Mouse (Mus musculus): ENCODE data around the gene Ltb. TPM values are rescaled to one million over a fixed set of nuclear protein-coding genes. Genes with fewer than 3 reads are reported as not detected.

The Ltb gene
- total RNA-seq, 2 experiments from 2014 or later = not detected

Small RNAs within 50 kb of the gene (microRNA-seq; reads per million reads assigned to microRNA genes)
- gene Mir6973a (ENCODE audit: borderline replicate concordance in 2 of 2) = 0 reads per million in 2 experiments
- gene Mir6974 (ENCODE audit: borderline replicate concordance in 2 of 2) = 0 reads per million in 2 experiments
- 0 to 0.74 reads per million in 2 experiments for gene Mir6975 (ENCODE audit: borderline replicate concordance in 2 of 2)

Other genes starting within 250 kb of the Ltb start
- gene Hspa1b, start 235.2 kb upstream of the Ltb start, total RNA-seq (2021) = 1 to 10 TPM; 4.4 to 6.7 TPM
- not detected for gene Gm20481, start 224.5 kb upstream of the Ltb start, total RNA-seq (2021)
- 1 to 10 TPM; 5.9 to 8.1 TPM for gene Hspa1a, start 222.3 kb upstream of the Ltb start, total RNA-seq (2021)
- 10 to 100 TPM; 21.5 to 31.8 TPM for gene Hspa1l, start 221.7 kb upstream of the Ltb start, total RNA-seq (2021)
- gene Lsm2, start 212.6 kb upstream of the Ltb start, total RNA-seq (2021) = 10 to 100 TPM; 15.0 to 15.4 TPM
- 10 to 100 TPM; 29.4 to 31.2 TPM for gene Vars, start 193.5 kb upstream of the Ltb start, total RNA-seq (2021)
- gene Vwa7, start 177.9 kb upstream of the Ltb start, total RNA-seq (2021) = 1 to 10 TPM; 9.0 to 9.6 TPM
- gene Sapcd1, start 166.4 kb upstream of the Ltb start, total RNA-seq (2021) = under 1 TPM in 1 of 2 experiments, not detected in 1; 0.31 TPM
- gene Msh5, start 147.7 kb upstream of the Ltb start, total RNA-seq (2021) = under 1 TPM; 0.67 to 0.72 TPM
- 10 to 100 TPM; 12.4 to 18.6 TPM for gene Clic1, start 144.5 kb upstream of the Ltb start, total RNA-seq (2021)
- gene Ddah2, start 135.4 kb upstream of the Ltb start, total RNA-seq (2021) = 10 to 100 TPM; 11.1 to 13.3 TPM
- gene Ly6g6c, start 129.1 kb upstream of the Ltb start, total RNA-seq (2021) = not detected
- gene Mpig6b, start 128.3 kb upstream of the Ltb start, total RNA-seq (2021) = not detected
- not detected for gene Ly6g6e, start 117.5 kb upstream of the Ltb start, total RNA-seq (2021)
- under 1 TPM; 0.51 to 0.72 TPM for gene Ly6g6d, start 116.4 kb upstream of the Ltb start, total RNA-seq (2021)
- gene Ly6g6f, start 108.8 kb upstream of the Ltb start, total RNA-seq (2021) = not detected
- 10 to 100 TPM; 61.9 to 62.4 TPM for gene Abhd16a, start 105.2 kb upstream of the Ltb start, total RNA-seq (2021)
- not detected for gene Ly6g5c, start 86.2 kb upstream of the Ltb start, total RNA-seq (2021)
- gene Ly6g5b, start 79.0 kb upstream of the Ltb start, total RNA-seq (2021) = not detected
- gene Gpank1, start 73.0 kb upstream of the Ltb start, total RNA-seq (2021) = 1 to 10 TPM; 7.1 to 8.4 TPM
- gene Csnk2b, start 72.4 kb upstream of the Ltb start, total RNA-seq (2021) = 100 to 1,000 TPM; 149 to 158 TPM
- 10 to 100 TPM; 19.5 to 22.6 TPM for gene D17H6S53E, start 68.1 kb upstream of the Ltb start, total RNA-seq (2021)
- not detected for gene Apom, start 62.4 kb upstream of the Ltb start, total RNA-seq (2021)
- 100 to 1,000 TPM; 180 to 197 TPM for gene Bag6, start 59.3 kb upstream of the Ltb start, total RNA-seq (2021)
- 100 to 1,000 TPM in 1 of 2 experiments, 10 to 100 TPM in 1; 93.3 to 102 TPM for gene Prrc2a, start 29.5 kb upstream of the Ltb start, total RNA-seq (2021)
- 1 to 10 TPM in 1 of 2 experiments, under 1 TPM in 1; 0.97 to 1.4 TPM for gene Aif1, start 18.4 kb upstream of the Ltb start, total RNA-seq (2021)
- gene Lst1, start 6.0 kb upstream of the Ltb start, total RNA-seq (2021) = under 1 TPM in 1 of 2 experiments, not detected in 1; 0.78 TPM
- gene Tnf, start 7.6 kb downstream of the Ltb start, total RNA-seq (2021) = under 1 TPM in 1 of 2 experiments, not detected in 1; 0.18 TPM
- under 1 TPM in 1 of 2 experiments, not detected in 1; 0.32 TPM for gene Lta, start 10.9 kb downstream of the Ltb start, total RNA-seq (2021)
- gene Gm16181, start 26.4 kb downstream of the Ltb start, total RNA-seq (2021) = under 1 TPM in 1 of 2 experiments, not detected in 1; 0.70 TPM
- gene Atp6v1g2, start 39.2 kb downstream of the Ltb start, total RNA-seq (2021) = 1 to 10 TPM; 1.9 to 2.3 TPM
- gene Nfkbil1, start 41.4 kb downstream of the Ltb start, total RNA-seq (2021) = 1 to 10 TPM; 5.6 to 6.8 TPM
- gene Ddx39b, start 47.3 kb downstream of the Ltb start, total RNA-seq (2021) = 10 to 100 TPM; 71.5 to 79.1 TPM
- 10 to 100 TPM; 30.2 to 57.3 TPM for gene H2-D1, start 68.3 kb downstream of the Ltb start, total RNA-seq (2021)
- gene H2-Q1, start 126.0 kb downstream of the Ltb start, total RNA-seq (2021) = under 1 TPM; 0.20 to 0.86 TPM
- gene H2-Q2, start 147.8 kb downstream of the Ltb start, total RNA-seq (2021) = under 1 TPM; 0.36 to 0.78 TPM
- 1 to 10 TPM; 2.2 to 3.9 TPM for gene H2-Q4, start 185.2 kb downstream of the Ltb start, total RNA-seq (2021)
- gene H2-Q6, start 230.4 kb downstream of the Ltb start, total RNA-seq (2021) = not detected
- under 1 TPM; 0.38 to 0.70 TPM for gene H2-Q7, start 244.7 kb downstream of the Ltb start, total RNA-seq (2021)